Mouse (Mus musculus): ENCODE measurements around the gene Tenm2. TPM values are rescaled to one million over a fixed set of nuclear protein-coding genes. Genes with fewer than 3 reads are reported as not detected.

The Tenm2 gene
- polyA plus RNA-seq, 1 experiment from 2014 or later, result 5.6 TPM

GRCm38 (mm10) chr11:36550649-36551048 lies 685.1 kb downstream of the Tenm2 start:
- no peak overlapping the region for H3K4me2 ChIP-seq
- H3K36me3 ChIP-seq, result no peaks in the 10 kb centered on the region
- peaks cover 2% of the 10 kb centered on the region; the same call in 1 of the 2 replicates for H3K4me1 ChIP-seq
- no peak overlapping the region for H3K9ac ChIP-seq
- H3K27ac ChIP-seq, result no peak overlapping the region
- H3K27me3 ChIP-seq, result no peaks in the 10 kb centered on the region
- H3K4me3 ChIP-seq, result no peak overlapping the region
- ATAC-seq (ENCODE audit: insufficient number of reproducible peaks, low FRiP score, low TSS enrichment, low read depth), result no peak
- H3K9me3 ChIP-seq, result no peaks in the 10 kb centered on the region
- WGBS, result 32% methylated on average over 4 of the region's 4 CpGs

GRCm38 (mm10) chr11:36549398-36550139 lies 686.2 kb downstream of the Tenm2 start:
- no peak for ATAC-seq (ENCODE audit: insufficient number of reproducible peaks, low FRiP score, low TSS enrichment, low read depth)
- 65% methylated on average over 11 of the region's 11 CpGs for WGBS

GRCm38 (mm10) chr11:36548139-36548538 lies 687.6 kb downstream of the Tenm2 start:
- no peak overlapping the region for H3K4me3 ChIP-seq
- 60% methylated on average over 4 of the region's 4 CpGs for WGBS
- peaks cover 2% of the 10 kb centered on the region; the same call in 1 of the 2 replicates for H3K4me1 ChIP-seq
- H3K9me3 ChIP-seq, result no peaks in the 10 kb centered on the region
- H3K36me3 ChIP-seq, result no peaks in the 10 kb centered on the region
- no peak overlapping the region for H3K4me2 ChIP-seq
- no peak overlapping the region for H3K27ac ChIP-seq
- no peak for ATAC-seq (ENCODE audit: insufficient number of reproducible peaks, low FRiP score, low TSS enrichment, low read depth)
- H3K27me3 ChIP-seq, result no peaks in the 10 kb centered on the region
- H3K9ac ChIP-seq, result no peak overlapping the region

More at GRCm38 (mm10) chr11:36549398-36550139, 686.2 kb downstream of the Tenm2 start:
- H3K4me1 ChIP-seq, result peaks cover 2% of the 10 kb centered on the region; the same call in 1 of the 2 replicates
- H3K4me3 ChIP-seq, result no peak overlapping the region
- no peak overlapping the region for H3K9ac ChIP-seq
- H3K4me2 ChIP-seq, result no peak overlapping the region
- no peaks in the 10 kb centered on the region for H3K36me3 ChIP-seq
- H3K27me3 ChIP-seq, result no peaks in the 10 kb centered on the region
- H3K9me3 ChIP-seq, result no peaks in the 10 kb centered on the region
- H3K27ac ChIP-seq, result no peak overlapping the region

GRCm38 (mm10) chr11:36538144-36538543 lies 697.6 kb downstream of the Tenm2 start:
- ATAC-seq (ENCODE audit: insufficient number of reproducible peaks, low FRiP score, low TSS enrichment, low read depth), result no peak
- H3K27me3 ChIP-seq, result no peaks in the 10 kb centered on the region
- H3K27ac ChIP-seq, result no peak overlapping the region
- no peak overlapping the region for H3K9ac ChIP-seq
- H3K36me3 ChIP-seq, result no peaks in the 10 kb centered on the region
- 71% methylated on average over 4 of the region's 4 CpGs for WGBS
- H3K9me3 ChIP-seq, result no peaks in the 10 kb centered on the region
- H3K4me1 ChIP-seq, result no peaks in the 10 kb centered on the region
- H3K4me3 ChIP-seq, result no peak overlapping the region
- H3K4me2 ChIP-seq, result no peak overlapping the region

- H3K36me3 ChIP-seq, result no peaks in the 10 kb centered on the region
- H3K27me3 ChIP-seq, result no peaks in the 10 kb centered on the region
- no peaks in the 10 kb centered on the region for H3K9me3 ChIP-seq
- H3K4me1 ChIP-seq, result no peaks in the 10 kb centered on the region
- no peak overlapping the region for H3K4me3 ChIP-seq
- no peak overlapping the region for H3K27ac ChIP-seq
- H3K9ac ChIP-seq, result no peak overlapping the region
- H3K4me2 ChIP-seq, result no peak overlapping the region
- ATAC-seq (ENCODE audit: insufficient number of reproducible peaks, low FRiP score, low TSS enrichment, low read depth), result no peak
- 88% methylated on average over 9 of the region's 9 CpGs for WGBS
Measured at GRCm38 (mm10) chr11:36537573-36538133, 698.1 kb downstream of the Tenm2 start.

GRCm38 (mm10) chr11:36535591-36535990 lies 700.2 kb downstream of the Tenm2 start:
- Histone ChIP-seq H3K36me3 (no peaks in the 10 kb centered on the region), H3K4me1 (no peaks in the 10 kb centered on the region), H3K9ac (no peak overlapping the region), H3K9me3 (no peaks in the 10 kb centered on the region), H3K4me3 (no peak overlapping the region), H3K4me2 (no peak overlapping the region), H3K27ac (no peak overlapping the region), H3K27me3 (no peaks in the 10 kb centered on the region)
- no peak for ATAC-seq (ENCODE audit: insufficient number of reproducible peaks, low FRiP score, low TSS enrichment, low read depth)
- WGBS, result 81% methylated on average over 3 of the region's 3 CpGs

GRCm38 (mm10) chr11:36531614-36532013 lies 704.1 kb downstream of the Tenm2 start:
- Histone ChIP-seq H3K36me3 (no peaks in the 10 kb centered on the region), H3K4me3 (no peak overlapping the region), H3K27ac (no peak overlapping the region), H3K9me3 (no peaks in the 10 kb centered on the region), H3K4me2 (no peak overlapping the region), H3K9ac (no peak overlapping the region), H3K27me3 (no peaks in the 10 kb centered on the region), H3K4me1 (no peaks in the 10 kb centered on the region)
- ATAC-seq (ENCODE audit: insufficient number of reproducible peaks, low FRiP score, low TSS enrichment, low read depth), result no peak
- WGBS, result 81% methylated on average over 4 of the region's 4 CpGs

GRCm38 (mm10) chr11:36527509-36527908 lies 708.3 kb downstream of the Tenm2 start:
- H3K27me3 ChIP-seq, result no peaks in the 10 kb centered on the region
- no peaks in the 10 kb centered on the region for H3K4me1 ChIP-seq
- H3K4me2 ChIP-seq, result no peak overlapping the region
- H3K9ac ChIP-seq, result no peak overlapping the region
- no peak overlapping the region for H3K4me3 ChIP-seq
- H3K9me3 ChIP-seq, result no peaks in the 10 kb centered on the region
- no peak overlapping the region for H3K27ac ChIP-seq
- WGBS, result 61% methylated on average over 4 of the region's 4 CpGs
- ATAC-seq (ENCODE audit: insufficient number of reproducible peaks, low FRiP score, low TSS enrichment, low read depth), result no peak
- no peaks in the 10 kb centered on the region for H3K36me3 ChIP-seq

GRCm38 (mm10) chr11:36526381-36526780 lies 709.4 kb downstream of the Tenm2 start:
- 14% methylated on average over 8 of the region's 8 CpGs for WGBS
- Histone ChIP-seq H3K4me3 (no peak overlapping the region), H3K9ac (no peak overlapping the region), H3K4me2 (no peak overlapping the region), H3K9me3 (no peaks in the 10 kb centered on the region), H3K4me1 (0 out of 2 replicates have a peak, but pooled peaks cover 2% of the 10 kb centered on the region), H3K27ac (no peak overlapping the region), H3K27me3 (no peaks in the 10 kb centered on the region), H3K36me3 (no peaks in the 10 kb centered on the region)
- no peak for ATAC-seq (ENCODE audit: insufficient number of reproducible peaks, low FRiP score, low TSS enrichment, low read depth)

GRCm38 (mm10) chr11:36512468-36512867 lies 723.3 kb downstream of the Tenm2 start:
- H3K9ac ChIP-seq, result no peak overlapping the region
- H3K4me2 ChIP-seq, result no peak overlapping the region
- no peaks in the 10 kb centered on the region for H3K9me3 ChIP-seq
- H3K27me3 ChIP-seq, result no peaks in the 10 kb centered on the region
- ATAC-seq (ENCODE audit: insufficient number of reproducible peaks, low FRiP score, low TSS enrichment, low read depth), result no peak
- H3K27ac ChIP-seq, result no peak overlapping the region
- H3K4me1 ChIP-seq, result no peaks in the 10 kb centered on the region
- H3K4me3 ChIP-seq, result no peak overlapping the region
- 41% methylated on average over 7 of the region's 7 CpGs for WGBS
- H3K36me3 ChIP-seq, result no peaks in the 10 kb centered on the region

- H3K9me3 ChIP-seq, result no peaks in the 10 kb centered on the region
- H3K4me3 ChIP-seq, result no peak overlapping the region
- H3K27me3 ChIP-seq, result no peaks in the 10 kb centered on the region
- no peak overlapping the region for H3K4me2 ChIP-seq
- H3K27ac ChIP-seq, result no peak overlapping the region
- no peaks in the 10 kb centered on the region for H3K36me3 ChIP-seq
- H3K9ac ChIP-seq, result no peak overlapping the region
- no peak for ATAC-seq (ENCODE audit: insufficient number of reproducible peaks, low FRiP score, low TSS enrichment, low read depth)
- 68% methylated on average over 7 of the region's 7 CpGs for WGBS
- H3K4me1 ChIP-seq, result no peaks in the 10 kb centered on the region; the same call in 1 of the 2 replicates
Measured at GRCm38 (mm10) chr11:36508312-36508711, 727.5 kb downstream of the Tenm2 start.

GRCm38 (mm10) chr11:36494898-36495548 lies 740.7 kb downstream of the Tenm2 start:
- no peak overlapping the region for H3K4me2 ChIP-seq
- 70% methylated on average over 9 of the region's 9 CpGs for WGBS
- no peaks in the 10 kb centered on the region for H3K9me3 ChIP-seq
- H3K27ac ChIP-seq, result no peak overlapping the region
- H3K4me1 ChIP-seq, result no peaks in the 10 kb centered on the region
- H3K36me3 ChIP-seq, result no peaks in the 10 kb centered on the region
- no peak overlapping the region for H3K9ac ChIP-seq
- no peak for ATAC-seq (ENCODE audit: insufficient number of reproducible peaks, low FRiP score, low TSS enrichment, low read depth)
- H3K4me3 ChIP-seq, result no peak overlapping the region
- H3K27me3 ChIP-seq, result no peaks in the 10 kb centered on the region
